Mouse (Mus musculus) CH12.LX (cell line): ENCODE data around the gene Atg10. TPM values are rescaled to one million over a fixed set of nuclear protein-coding genes. Genes with fewer than 3 reads are reported as not detected.

Experiments
- DNase-seq: peaks from one replicate; pipeline ENCODE4 v3.0.0-alpha.2; 2013; ENCODE audit errors: extremely low read depth
- H3K27ac ChIP-seq: 2 replicates; pipeline ENCODE4 v1.5.1; 2012; ENCODE audit warnings: low read depth, mild to moderate bottlenecking, control low read depth, moderate library complexity; ENCODE audit not compliant: insufficient read depth
- H3K27me3 ChIP-seq: replicated peaks from 2 replicates; pipeline ENCODE3; 2012; ENCODE audit warnings: inconsistent platforms
- H3K36me3 ChIP-seq, 2 experiments: replicated peaks in 1 of 2; 2 replicates each; pipeline versions ENCODE3 to v1.6.1; 2012; ENCODE audit warnings: inconsistent platforms in 1 of 2, low read length in 1 of 2, mild to moderate bottlenecking in 1 of 2, mixed read lengths in 1 of 2, moderate library complexity in 1 of 2; ENCODE audit not compliant: control insufficient read depth in 1 of 2, insufficient read depth in 1 of 2
- H3K4me1 ChIP-seq, 2 experiments: 2 replicates each; pipeline ENCODE4 v1.6.1; 2012; ENCODE audit warnings: inconsistent platforms in 1 of 2, moderate library complexity in 1 of 2; ENCODE audit not compliant: insufficient read depth in 2 of 2, control insufficient read depth in 1 of 2
- H3K4me2 ChIP-seq: 2 replicates; pipeline ENCODE4 v1.6.1; 2012; ENCODE audit warnings: low read depth, mild to moderate bottlenecking, control low read depth; ENCODE audit not compliant: poor library complexity, insufficient read depth, severe bottlenecking
- H3K4me3 ChIP-seq, 3 experiments: fragments of 150-350 bp in 1 of 3; sonication (generic) in 1 of 3; replicated peaks in 1 of 3; 2 replicates each; pipeline versions ENCODE3 to v1.5.1; 2011 to 2012; ENCODE audit warnings: low read depth in 2 of 3, low read length in 2 of 3, mild to moderate bottlenecking in 2 of 3, moderate library complexity in 2 of 3, control low read depth in 1 of 3, improper control_type of control experiment in 1 of 3, inconsistent platforms in 1 of 3, mixed read lengths in 1 of 3; ENCODE audit not compliant: poor library complexity in 1 of 3
- H3K79me2 ChIP-seq: replicated peaks from 2 replicates; pipeline ENCODE4 v1.6.1; 2012; ENCODE audit warnings: mild to moderate bottlenecking, moderate library complexity; ENCODE audit not compliant: control insufficient read depth, poor library complexity, insufficient read depth, severe bottlenecking; ENCODE audit errors: extremely low read depth
- H3K9ac ChIP-seq: 2 replicates; pipeline ENCODE4 v1.6.1; 2012; ENCODE audit warnings: low read depth, mild to moderate bottlenecking, control low read depth, moderate library complexity; ENCODE audit not compliant: insufficient read depth
- H3K9me3 ChIP-seq: replicated peaks from 2 replicates; pipeline ENCODE3; 2012; ENCODE audit warnings: low read length, inconsistent platforms, mixed read lengths
- BHLHE40 ChIP-seq: IDR thresholded peaks from 2 replicates; pipeline ENCODE4 v1.6.1; 2011; ENCODE audit warnings: mild to moderate bottlenecking, low read depth, low read length, improper control_type of control experiment
- CHD1 ChIP-seq: IDR thresholded peaks from 2 replicates; pipeline ENCODE4 v1.6.1; 2012; ENCODE audit warnings: low read depth, low read length, improper control_type of control experiment, inconsistent platforms
- CTCF ChIP-seq, 2 experiments: IDR thresholded peaks in 1 of 2; conservative IDR thresholded peaks in 1 of 2; 2 replicates each; pipeline ENCODE4 v1.5.1; 2011 to 2012; ENCODE audit warnings: low read depth in 2 of 2, low read length in 2 of 2, improper control_type of control experiment in 1 of 2, inconsistent platforms in 1 of 2, mild to moderate bottlenecking in 1 of 2, moderate library complexity in 1 of 2
- ELF1 ChIP-seq: IDR thresholded peaks from 2 replicates; pipeline ENCODE4 v1.6.1; 2014; ENCODE audit warnings: low read depth, mild to moderate bottlenecking, inconsistent platforms, low read length, improper control_type of control experiment
- IRF4 ChIP-seq: IDR thresholded peaks from 2 replicates; pipeline ENCODE4 v1.6.1; 2014; ENCODE audit warnings: low read depth, mild to moderate bottlenecking, inconsistent platforms, low read length, improper control_type of control experiment
- MAZ ChIP-seq: IDR thresholded peaks from 2 replicates; pipeline ENCODE4 v1.6.1; 2012; ENCODE audit warnings: low read depth, mild to moderate bottlenecking, inconsistent platforms, low read length, improper control_type of control experiment, moderate library complexity
- MEF2A ChIP-seq: IDR thresholded peaks from 2 replicates; pipeline ENCODE4 v1.6.1; 2014; ENCODE audit warnings: low read depth, mild to moderate bottlenecking, inconsistent platforms, low read length, improper control_type of control experiment, borderline replicate concordance
- POLR2AphosphoS2 ChIP-seq: IDR thresholded peaks from 2 replicates; pipeline ENCODE4 v1.6.1; 2011; ENCODE audit warnings: low read depth, low read length, improper control_type of control experiment
- RCOR1 ChIP-seq: conservative IDR thresholded peaks from 2 replicates; pipeline ENCODE4 v1.6.1; 2012; ENCODE audit warnings: low read depth, mild to moderate bottlenecking, inconsistent platforms, low read length, improper control_type of control experiment
- TBP ChIP-seq: conservative IDR thresholded peaks from 2 replicates; pipeline ENCODE4 v1.6.1; 2011; ENCODE audit warnings: low read depth, low read length, improper control_type of control experiment
- dilution Hi-C: fragments of 300-500 bp; cut with MboI; formaldehyde crosslinking; loops from 2 replicates; pipeline ENCODE4 v1.14.3; 2020; ENCODE audit warnings: low sequenced_read_pairs; ENCODE audit not compliant: extremely low pct_unique_long_range_greater_than_20kb, extremely low pct_ligation_motif_present
- in situ Hi-C: fragments of 300-500 bp; cut with MboI; formaldehyde crosslinking; loops from 3 replicates; pipeline ENCODE4 v1.14.3; 2019; ENCODE audit warnings: low sequenced_read_pairs, low pct_ligation_motif_present, low pct_unique_long_range_greater_than_20kb, mixed read lengths
- polyA plus RNA-seq: library from polyadenylated mRNA; unstranded; fragments of >175 nt; gene quantifications from 2 replicates; pipeline ENCODE4 v1.2.1, GENCODE M21; 2012; ENCODE audit warnings: low read depth; ENCODE audit not compliant: insufficient read length
- total RNA-seq, 2 experiments: library from RNA; depleted of rRNA; stranded (reverse); fragments of 300-350 nt in 1 of 2; fragments of >200 nt in 1 of 2; gene quantifications; 2 replicates each; pipeline ENCODE4 v1.2.3; 2012 to 2014

The Atg10 gene
- total and polyA plus RNA-seq, 3 experiments, result 3.4 to 7.2 (median 4.2) TPM

- no peaks in the 10 kb centered on the region for H3K36me3 ChIP-seq
- H3K27me3 ChIP-seq, result no peaks in the 10 kb centered on the region
- no peak within 1 kb of the TSS for H3K4me3 ChIP-seq
- TF ChIP-seq POLR2AphosphoS2 (no peak), ELF1 (no peak), MAZ (no peak), CTCF (conservative IDR thresholded peaks at IDR 0.05 in 1 of 2, IDR thresholded peaks at IDR 0.05 in 1 of 2; ENCODE audit: low read depth in 2 of 2, low read length in 2 of 2) (no peak), MEF2A (no peak), IRF4 (no peak), TBP (no peak)
- TF ChIP-seq, all 38 proteins: peak for 0
- dilution Hi-C loops (no loop called here), in situ Hi-C loops (no loop called here)
- H3K4me2 ChIP-seq, result no peak within 1 kb of the TSS
- no peaks in the 10 kb centered on the region for H3K9me3 ChIP-seq
- H3K27ac ChIP-seq, result no peak within 1 kb of the TSS
- no peaks in the 10 kb centered on the region for H3K4me1 ChIP-seq
- H3K9ac ChIP-seq, result no peak within 1 kb of the TSS
- no peaks in the 10 kb centered on the region for H3K79me2 ChIP-seq
- no peak for DNase-seq
Measured at GRCm38 (mm10) chr13:90905176-90905575, 318.6 kb downstream of the Atg10 start, which contains the start of gene Atp6ap1l. Gene Atp6ap1l (minus strand): TSS chr13:90905355.

GRCm38 (mm10) chr13:90896821-90897220, 326.9 kb downstream of the Atg10 start:
- Histone ChIP-seq H3K9ac (no peak overlapping the region), H3K9me3 (no peaks in the 10 kb centered on the region), H3K27ac (no peak overlapping the region), H3K4me1 (no peaks in the 10 kb centered on the region), H3K79me2 (no peaks in the 10 kb centered on the region), H3K36me3 (no peaks in the 10 kb centered on the region), H3K4me3 (no peak overlapping the region), H3K4me2 (no peak overlapping the region), H3K27me3 (no peaks in the 10 kb centered on the region)
- dilution Hi-C loops (no loop called here), in situ Hi-C loops (no loop called here)
- TF ChIP-seq CHD1, result no peak
- no peak for TF ChIP-seq RCOR1
- DNase-seq, result no peak

- no peak overlapping the region for H3K4me2 ChIP-seq
- no peaks in the 10 kb centered on the region for H3K36me3 ChIP-seq
- DNase-seq, result no peak
- no peaks in the 10 kb centered on the region for H3K9me3 ChIP-seq
- H3K27me3 ChIP-seq, result no peaks in the 10 kb centered on the region
- no peaks in the 10 kb centered on the region for H3K79me2 ChIP-seq
- dilution Hi-C loops, result no loop called here
- H3K27ac ChIP-seq, result no peak overlapping the region
- TF ChIP-seq CHD1, result no peak
- TF ChIP-seq BHLHE40, result no peak
- TF ChIP-seq, all 38 proteins: peak for 0
- no peak overlapping the region for H3K9ac ChIP-seq
- H3K4me3 ChIP-seq, result no peak overlapping the region
- in situ Hi-C loops, result no loop called here
- H3K4me1 ChIP-seq, result no peaks in the 10 kb centered on the region
Measured at GRCm38 (mm10) chr13:90896098-90896497, 327.7 kb downstream of the Atg10 start.
